In genomic region chrX:14840420-14840757, GRCm38 (mm10) we compare ENCODE assay signal across 28 mouse cellular contexts.
DNase-seq lines count a peak whose midpoint lies in the region; ATAC-seq lines count a peak whose summit lies in the region.
"Had no signal": no experiment of that assay in that cellular context is flagged by ENCODE, and none has a peak within 500 bp of the region (broad histone marks: within the 10 kb centered on the region; RNA-seq: fewer than 3 reads in every experiment).

No protein-coding gene starts in this region.

- DNase-seq in cerebellum, adult 11-12 months: peak; percentile 4
- DNase-seq in cerebellum, adult 9-11 months: no peak
- no peak for DNase-seq in hindbrain, embryonic 11.5 days (ENCODE audit: low spot score)
- no peak for DNase-seq in neural tube, embryonic 11.5 days (ENCODE audit: low spot score)
- DNase-seq in neural tube, embryonic 10.5 days (ENCODE audit: extremely low spot score, low spot score): no peak
- DNase-seq: adrenal gland, adult 2 months; adrenal gland, postnatal 36 days; heart, postnatal 10 days; kidney, adult 8-10 months; kidney, postnatal 10 days; layer of hippocampus, postnatal 36 days; liver, embryonic 13.5 days; lung, adult 18-20 months; lung, postnatal 4 days; spleen, adult 18-20 months; thymus, postnatal 14 days had no signal

- 64% methylated on average over 7 of the region's 7 CpGs for WGBS in hindbrain, embryonic 12.5 days
- 70% methylated on average over 7 of the region's 7 CpGs for WGBS in hindbrain, embryonic 11.5 days
- 82% methylated on average over 7 of the region's 7 CpGs for WGBS in neural tube, embryonic 11.5 days
- 74% methylated on average over 7 of the region's 7 CpGs for WGBS in kidney, embryonic 15.5 days

- no peaks in the 10 kb centered on the region for H3K27me3 ChIP-seq in hindbrain, embryonic 12.5 days
- no peaks in the 10 kb centered on the region for H3K27me3 ChIP-seq in hindbrain, embryonic 11.5 days (ENCODE audit: control insufficient read depth, insufficient read depth, low read length)
- no peaks in the 10 kb centered on the region for H3K27me3 ChIP-seq in neural tube, embryonic 11.5 days (ENCODE audit: control insufficient read depth, insufficient read depth, low read length)
- no peaks in the 10 kb centered on the region for H3K27me3 ChIP-seq in kidney, embryonic 15.5 days
- H3K27me3 ChIP-seq: CH12.LX; embryonic facial prominence, embryonic 15.5 days; heart, embryonic 13.5 days; limb, embryonic 15.5 days; liver, embryonic 13.5 days; megakaryocyte, embryonic 14.5 days; neural tube, embryonic 12.5 days had no signal

- no peak overlapping the region for H3K27ac ChIP-seq in hindbrain, embryonic 12.5 days
- H3K27ac ChIP-seq in hindbrain, embryonic 11.5 days (ENCODE audit: low read depth, low read length): no peak overlapping the region
- H3K27ac ChIP-seq in neural tube, embryonic 11.5 days (ENCODE audit: low read depth, low read length): no peak overlapping the region
- H3K27ac ChIP-seq in kidney, embryonic 15.5 days: no peak overlapping the region
- H3K27ac ChIP-seq: embryonic facial prominence, embryonic 10.5 days; embryonic facial prominence, embryonic 15.5 days; heart, embryonic 13.5 days; limb, embryonic 15.5 days; liver, embryonic 13.5 days; neural tube, embryonic 12.5 days had no signal

- H3K4me3 ChIP-seq in hindbrain, embryonic 12.5 days: no peak overlapping the region
- no peak overlapping the region for H3K4me3 ChIP-seq in hindbrain, embryonic 11.5 days (ENCODE audit: low read depth, low read length)
- H3K4me3 ChIP-seq in neural tube, embryonic 11.5 days (ENCODE audit: low read depth, low read length): no peak overlapping the region
- no peak overlapping the region for H3K4me3 ChIP-seq in kidney, embryonic 15.5 days (replicated peaks)
- H3K4me3 ChIP-seq: embryonic facial prominence, embryonic 10.5 days; embryonic facial prominence, embryonic 15.5 days; heart, embryonic 13.5 days; limb, embryonic 15.5 days; liver, embryonic 13.5 days; megakaryocyte, embryonic 14.5 days; neural tube, embryonic 12.5 days had no signal

- H3K4me2 ChIP-seq in hindbrain, embryonic 12.5 days (replicated peaks): no peak overlapping the region
- H3K4me2 ChIP-seq in hindbrain, embryonic 11.5 days (replicated peaks; ENCODE audit: low read depth, low read length): no peak overlapping the region
- H3K4me2 ChIP-seq in neural tube, embryonic 11.5 days (ENCODE audit: low read depth): no peak overlapping the region
- H3K4me2 ChIP-seq in kidney, embryonic 15.5 days: no peak overlapping the region
- H3K4me2 ChIP-seq: embryonic facial prominence, embryonic 15.5 days; heart, embryonic 13.5 days; limb, embryonic 15.5 days; liver, embryonic 13.5 days; neural tube, embryonic 12.5 days had no signal

- H3K36me3 ChIP-seq in hindbrain, embryonic 12.5 days: no peaks in the 10 kb centered on the region
- H3K36me3 ChIP-seq in hindbrain, embryonic 11.5 days (ENCODE audit: control insufficient read depth, insufficient read depth, low read length): no peaks in the 10 kb centered on the region
- no peaks in the 10 kb centered on the region for H3K36me3 ChIP-seq in neural tube, embryonic 11.5 days (ENCODE audit: control insufficient read depth, insufficient read depth, low read length)
- H3K36me3 ChIP-seq in kidney, embryonic 15.5 days: no peaks in the 10 kb centered on the region
- H3K36me3 ChIP-seq: embryonic facial prominence, embryonic 10.5 days; embryonic facial prominence, embryonic 15.5 days; heart, embryonic 13.5 days; limb, embryonic 15.5 days; liver, embryonic 13.5 days; neural tube, embryonic 12.5 days had no signal

- no peaks in the 10 kb centered on the region for H3K4me1 ChIP-seq in hindbrain, embryonic 12.5 days
- no peaks in the 10 kb centered on the region for H3K4me1 ChIP-seq in hindbrain, embryonic 11.5 days (replicated peaks; ENCODE audit: control insufficient read depth, insufficient read depth, low read length)
- H3K4me1 ChIP-seq in neural tube, embryonic 11.5 days (ENCODE audit: control insufficient read depth, insufficient read depth, low read length): no peaks in the 10 kb centered on the region
- H3K4me1 ChIP-seq in kidney, embryonic 15.5 days: no peaks in the 10 kb centered on the region
- H3K4me1 ChIP-seq: embryonic facial prominence, embryonic 10.5 days; embryonic facial prominence, embryonic 15.5 days; heart, embryonic 13.5 days; limb, embryonic 15.5 days; liver, embryonic 13.5 days; megakaryocyte, embryonic 14.5 days; neural tube, embryonic 12.5 days had no signal

- H3K9me3 ChIP-seq in hindbrain, embryonic 12.5 days (replicated peaks): no peaks in the 10 kb centered on the region
- no peaks in the 10 kb centered on the region for H3K9me3 ChIP-seq in hindbrain, embryonic 11.5 days (ENCODE audit: control insufficient read depth, low read length)
- H3K9me3 ChIP-seq in neural tube, embryonic 11.5 days (ENCODE audit: control insufficient read depth, low read length): no peaks in the 10 kb centered on the region
- no peaks in the 10 kb centered on the region for H3K9me3 ChIP-seq in kidney, embryonic 15.5 days (replicated peaks)
- H3K9me3 ChIP-seq: embryonic facial prominence, embryonic 10.5 days; embryonic facial prominence, embryonic 15.5 days; heart, embryonic 13.5 days; limb, embryonic 15.5 days; liver, embryonic 13.5 days; neural tube, embryonic 12.5 days had no signal

- peak; percentile 2; the same call in 1 of the 2 replicates for ATAC-seq in hindbrain, embryonic 12.5 days (ENCODE audit: low FRiP score)
- ATAC-seq in hindbrain, embryonic 11.5 days (ENCODE audit: low FRiP score): no peak
- ATAC-seq in neural tube, embryonic 11.5 days (ENCODE audit: insufficient read depth, low FRiP score, low TSS enrichment): 0 out of 2 replicates have a peak, but pooled peaks have one; percentile 27
- ATAC-seq in kidney, embryonic 15.5 days (replicated peaks; ENCODE audit: low FRiP score): no peak
- ATAC-seq: activated CD4-positive, CD25-positive, alpha-beta regulatory T cell, adult 4 months; intestine, embryonic 16.5 days; lung, postnatal 0 days had no signal

- no peak overlapping the region for H3K9ac ChIP-seq in hindbrain, embryonic 12.5 days
- H3K9ac ChIP-seq in hindbrain, embryonic 11.5 days (ENCODE audit: low read depth, low read length): no peak overlapping the region
- no peak overlapping the region for H3K9ac ChIP-seq in neural tube, embryonic 11.5 days (ENCODE audit: low read length)
- H3K9ac ChIP-seq in kidney, embryonic 15.5 days: no peak overlapping the region
- H3K9ac ChIP-seq: embryonic facial prominence, embryonic 15.5 days; heart, embryonic 13.5 days; limb, embryonic 15.5 days; liver, embryonic 13.5 days; neural tube, embryonic 12.5 days had no signal

Comparison
In these comparisons a context has a peak if more than half of its experiments do, and no peak if none do; other contexts are left out.
1. ATAC-seq: peak in hindbrain, embryonic 12.5 days (single experiment) and neural tube, embryonic 11.5 days (single experiment); none in hindbrain, embryonic 11.5 days (single experiment) and kidney, embryonic 15.5 days (single experiment).